Mouse (Mus musculus) heart, adult 18-20 months (tissue): ENCODE data around the gene Vmn1r38. TPM values are rescaled to one million over a fixed set of nuclear protein-coding genes. Genes with fewer than 3 reads are reported as not detected.
"Not testable (repeated sequence)": the region's sequence is repeated elsewhere in the genome, so short reads cannot be mapped to it uniquely, and the experiment has no call there.

Source experiments
- DNase-seq, 2 experiments: peaks; one replicate each; pipeline ENCODE4 v3.0.0; 2021 to 2022; ENCODE audit warnings: mixed read lengths in 1 of 2
- long read RNA-seq, 2 experiments: library from polyadenylated mRNA; stranded (forward); transcript quantifications; one replicate each; pipeline ENCODE4 v2.0.0; 2021
- total RNA-seq, 2 experiments: library from RNA; stranded (reverse); gene quantifications; 2 replicates each; pipeline ENCODE4 v1.2.3; 2021

The Vmn1r38 gene
- total RNA-seq = not detected
- long read RNA-seq, experiment 1 = 0 reads
- long read RNA-seq, experiment 2 = 0 reads

GRCm38 (mm10) chr6:66782527-66782926 is at the start of gene Vmn1r38:
Gene Vmn1r38, minus strand, starts transcription at chr6:66782627.
- DNase-seq = not testable (repeated sequence)

DNA sequence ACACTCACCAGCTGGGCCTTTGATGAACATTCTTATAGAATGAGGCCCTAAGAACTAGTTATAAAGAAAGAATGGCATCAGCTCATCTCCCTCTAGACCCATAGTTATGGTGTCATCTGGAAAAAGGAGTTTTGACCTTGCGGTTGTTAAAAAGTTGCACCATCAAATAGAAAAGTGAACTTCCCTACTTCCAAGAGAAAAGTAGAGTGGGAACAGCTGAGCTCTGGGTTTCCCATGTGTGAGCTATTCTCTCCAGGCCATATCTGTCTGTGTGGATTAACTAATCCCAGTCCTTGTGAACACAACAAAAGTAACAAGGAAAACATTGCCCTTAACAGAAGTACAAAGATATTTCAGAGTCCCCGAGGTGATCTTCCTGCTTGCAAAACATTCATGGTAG is 28.1 kb upstream of the Vmn1r38 start, which contains the start of gene Vmn1r39:
Gene Vmn1r39 (minus strand): TSS at position 101 of the 400 bp plus-strand sequence.
- no peak for DNase-seq

DNA sequence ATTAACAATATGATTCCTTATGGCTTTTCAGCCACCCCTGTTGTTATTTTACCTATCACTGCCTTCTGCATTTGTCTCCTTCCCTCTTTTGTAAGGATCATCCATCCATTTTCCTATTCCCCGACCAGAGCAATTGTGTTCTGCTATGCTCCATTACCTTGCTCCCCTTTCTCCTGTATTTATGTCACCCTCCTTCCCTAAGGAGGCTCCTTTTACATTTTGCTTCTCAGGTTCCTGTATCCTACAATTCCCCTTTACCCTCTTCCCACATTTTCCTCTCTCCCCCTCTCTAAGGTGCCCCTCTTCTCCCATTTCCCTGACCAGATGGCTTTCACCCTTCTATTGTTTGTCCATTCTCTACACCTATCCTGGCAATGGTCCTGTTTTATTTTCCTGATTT is 23.9 kb upstream of the Vmn1r38 start:
- DNase-seq = no peak

DNA sequence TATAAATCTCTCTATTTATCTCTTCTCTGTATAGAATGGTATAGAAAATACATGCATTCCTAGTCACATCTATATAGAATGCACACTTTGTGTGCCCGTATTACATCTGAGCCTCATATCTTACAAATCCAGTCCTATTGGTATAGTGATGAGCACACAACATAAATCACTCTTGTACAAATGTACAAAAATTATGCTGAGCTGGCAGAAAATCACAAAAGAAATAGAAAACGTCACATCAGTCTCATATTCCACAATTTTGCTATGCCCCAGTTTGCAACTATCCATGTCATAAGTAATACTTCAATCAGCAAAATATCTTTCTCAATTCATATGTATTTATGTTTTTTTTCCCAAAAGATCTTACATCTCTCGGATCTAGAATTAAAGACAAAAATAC is 23.3 kb upstream of the Vmn1r38 start:
- no peak for DNase-seq

- DNase-seq = not testable (repeated sequence)
Observed at GRCm38 (mm10) chr6:66729082-66729481, 53.3 kb downstream of the Vmn1r38 start, which contains the start of gene Vmn1r37. Gene Vmn1r37, plus strand, starts transcription at chr6:66729382.

Other genes with a start within 250 kb of the Vmn1r38 start
- 1 to 10 TPM; 2.7 to 3.0 TPM for gene Mad2l1, start 247.2 kb downstream of the Vmn1r38 start, total RNA-seq
- not detected for gene Vmn1r32, start 222.5 kb downstream of the Vmn1r38 start, total RNA-seq
- not detected for gene Vmn1r33, start 164.3 kb downstream of the Vmn1r38 start, total RNA-seq
- not detected for gene Vmn1r34, start 138.7 kb downstream of the Vmn1r38 start, total RNA-seq
- not detected for gene Vmn1r35, start 96.7 kb downstream of the Vmn1r38 start, total RNA-seq
- gene Vmn1r36, start 63.5 kb downstream of the Vmn1r38 start, total RNA-seq = not detected
- not detected for gene Vmn1r37, start 53.2 kb downstream of the Vmn1r38 start, total RNA-seq
- gene Vmn1r39, start 28.0 kb upstream of the Vmn1r38 start, total RNA-seq = not detected
- gene Gng12, start 113.8 kb upstream of the Vmn1r38 start, total RNA-seq = 10 to 100 TPM; 36.9 to 41.9 TPM